Mouse (Mus musculus) layer of hippocampus, adult 18-20 months (tissue): Measurements from ENCODE around the gene Ralgps2. TPM values are rescaled to one million over a fixed set of nuclear protein-coding genes. Genes with fewer than 3 reads are reported as not detected.
A peak's percentile ranks its signal among the peaks of the same experiment; 100 is the strongest.

Source experiments
- DNase-seq, 2 experiments: peaks; one replicate each; pipeline ENCODE4 v3.0.0; 2022; ENCODE audit warnings: low spot score in 2 of 2
- total RNA-seq, 2 experiments: library from RNA; stranded (reverse); gene quantifications; 2 replicates each; pipeline ENCODE4 v1.2.3; 2021

The Ralgps2 gene
- total RNA-seq, 2 experiments from 2014 or later, result 64.3 to 72.6 TPM

DNA sequence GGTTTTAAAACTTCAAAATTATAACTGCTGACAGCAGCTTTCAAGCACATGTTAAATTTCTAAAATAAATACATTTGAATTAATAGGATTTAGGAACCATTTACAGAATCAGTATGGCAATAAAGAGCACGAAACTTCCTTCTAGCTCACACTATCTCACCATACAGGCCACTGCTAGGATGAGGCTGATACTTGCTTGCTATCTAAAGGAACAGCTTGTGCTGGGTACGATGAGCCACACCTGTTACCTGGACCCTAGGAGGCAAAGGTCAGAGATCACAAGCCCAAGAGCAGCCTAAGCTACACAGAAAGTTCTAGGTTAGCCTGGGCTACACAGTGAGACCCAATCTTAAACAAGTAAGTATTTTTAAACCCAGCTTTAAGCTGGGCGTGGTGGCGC, 30.2 kb downstream of the Ralgps2 start:
- DNase-seq, result no peak

DNA sequence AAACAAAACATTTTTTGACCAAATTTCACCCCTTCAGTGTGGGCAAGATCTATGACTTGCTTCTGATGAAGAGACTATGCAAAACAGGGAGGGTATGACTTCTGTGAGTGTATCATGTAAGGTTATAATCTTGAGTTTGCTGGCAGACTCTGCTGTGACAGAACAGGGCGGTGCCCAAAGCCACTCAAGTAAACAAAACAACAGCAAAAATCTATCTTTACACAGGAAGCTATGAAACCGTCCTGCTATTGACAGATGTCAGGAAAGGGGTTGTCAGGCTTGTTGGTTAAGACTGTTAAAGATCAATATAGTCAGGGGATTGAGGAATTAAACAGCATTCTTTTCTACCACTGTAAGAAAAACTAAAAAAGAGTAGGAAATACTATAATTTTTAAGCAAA, 33.8 kb downstream of the Ralgps2 start:
- DNase-seq, result no peak

DNA sequence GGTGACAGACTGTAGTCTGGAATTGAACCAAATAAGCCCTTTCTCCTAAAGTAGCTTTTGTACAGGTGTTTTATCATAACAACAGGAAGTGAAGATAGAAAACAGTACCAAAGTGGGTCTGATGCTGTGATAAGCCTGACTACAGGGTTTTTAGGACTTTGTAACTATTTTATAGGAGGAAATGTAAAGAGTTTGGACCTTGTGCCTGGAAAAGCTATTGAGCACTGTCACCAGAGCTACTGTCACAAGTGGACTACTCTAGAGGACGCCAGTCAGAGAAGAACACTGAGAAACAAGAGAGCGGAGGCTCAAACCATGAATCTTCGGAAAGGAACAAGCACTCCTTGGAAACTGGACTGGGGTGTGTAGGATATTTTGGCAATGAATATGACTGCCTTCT, 35.5 kb downstream of the Ralgps2 start:
- DNase-seq, result no peak

DNA sequence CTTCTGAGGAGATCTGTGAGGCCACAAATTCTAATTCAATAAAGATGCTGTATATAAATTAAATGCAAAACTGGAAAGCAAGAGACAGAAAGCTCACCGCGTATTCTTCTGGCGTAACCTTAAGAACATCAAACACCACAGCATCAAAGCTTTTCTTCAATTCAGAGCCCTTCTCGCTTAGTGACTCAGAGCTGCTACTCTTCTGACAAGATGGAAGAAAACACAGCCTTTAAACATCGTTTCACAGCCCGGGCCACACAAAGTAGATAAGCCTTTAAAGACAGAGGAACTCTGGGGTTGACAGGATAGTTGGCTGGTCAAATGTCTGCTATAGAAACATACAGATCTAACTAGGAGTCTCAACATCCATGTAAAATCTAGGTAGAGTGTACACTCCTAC, 37.7 kb downstream of the Ralgps2 start:
- no peak for DNase-seq

DNA sequence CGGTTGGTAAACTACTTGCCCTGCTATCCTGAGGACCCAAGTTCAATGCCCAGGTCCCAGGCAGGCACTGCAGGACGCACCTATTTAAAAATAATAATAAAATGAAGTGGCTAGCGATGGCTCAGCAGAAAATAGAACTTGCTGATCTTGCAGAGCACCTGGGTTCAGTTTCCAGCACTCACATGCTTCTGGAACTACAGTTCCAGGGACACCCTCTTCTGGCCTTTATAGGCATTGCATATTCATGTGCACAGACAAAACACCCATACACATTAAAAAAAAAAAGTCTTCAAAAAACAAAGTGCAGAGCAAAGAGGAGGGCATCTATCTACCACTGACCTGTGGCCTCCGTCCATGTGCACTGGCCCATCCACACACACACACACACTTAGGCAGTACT, 47.9 kb downstream of the Ralgps2 start:
- no peak for DNase-seq

DNA sequence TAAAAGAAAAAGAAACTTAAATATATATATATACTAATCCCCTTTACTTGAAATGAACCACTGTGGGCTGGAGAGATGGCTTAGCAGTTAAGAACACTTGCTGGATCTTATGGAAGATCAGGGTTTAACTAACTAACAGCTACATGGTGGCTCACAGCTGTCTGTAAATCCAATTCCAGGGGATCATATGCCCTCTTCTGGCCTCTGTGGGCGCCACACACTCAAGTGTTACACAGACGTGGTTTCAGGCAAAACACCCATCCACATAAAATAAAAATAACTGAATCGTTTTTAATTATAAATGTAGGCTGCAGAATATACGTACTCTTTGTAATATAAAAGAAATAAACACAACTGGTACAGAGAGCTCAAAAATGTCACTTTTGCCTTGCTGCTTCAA, 50.6 kb downstream of the Ralgps2 start:
- DNase-seq, result no peak

DNA sequence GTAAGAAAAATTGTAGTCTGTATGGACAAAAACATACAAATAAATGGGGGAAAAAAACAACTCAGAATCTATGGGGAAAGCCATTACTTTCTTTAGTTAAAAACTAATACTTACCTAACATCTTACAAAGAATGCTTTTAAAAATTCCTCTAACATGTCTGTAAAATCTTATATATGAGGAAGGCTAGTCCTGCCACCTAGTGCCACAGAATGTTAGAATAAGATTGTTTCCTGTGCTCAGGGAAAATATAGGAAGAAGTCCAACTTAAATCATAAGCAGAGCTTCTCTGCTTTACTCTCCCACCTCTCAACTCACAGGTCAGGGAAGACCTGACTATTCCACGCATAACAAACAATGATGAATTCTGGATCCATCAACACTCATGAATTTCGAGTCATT, 53.5 kb downstream of the Ralgps2 start:
- no peak for DNase-seq

DNA sequence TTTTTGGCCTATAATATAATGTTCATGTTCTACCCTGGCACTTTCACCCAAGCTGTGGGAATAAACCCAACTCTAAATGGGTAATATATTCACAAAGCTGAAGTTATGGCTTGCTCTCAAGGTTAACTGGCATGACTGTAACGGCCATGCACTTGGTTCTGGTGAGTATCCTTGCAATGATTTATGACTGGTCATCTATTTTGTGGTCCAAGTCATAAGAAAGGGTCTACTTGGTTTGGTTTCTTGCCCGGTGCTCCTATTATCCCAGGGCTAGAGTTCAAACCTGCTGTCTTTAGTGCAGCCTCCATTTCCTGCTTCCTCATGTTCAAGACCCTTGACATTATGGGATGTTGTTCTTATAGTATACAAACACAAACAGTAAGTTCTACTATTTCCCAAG, 54.6 kb downstream of the Ralgps2 start:
- no peak for DNase-seq

DNA sequence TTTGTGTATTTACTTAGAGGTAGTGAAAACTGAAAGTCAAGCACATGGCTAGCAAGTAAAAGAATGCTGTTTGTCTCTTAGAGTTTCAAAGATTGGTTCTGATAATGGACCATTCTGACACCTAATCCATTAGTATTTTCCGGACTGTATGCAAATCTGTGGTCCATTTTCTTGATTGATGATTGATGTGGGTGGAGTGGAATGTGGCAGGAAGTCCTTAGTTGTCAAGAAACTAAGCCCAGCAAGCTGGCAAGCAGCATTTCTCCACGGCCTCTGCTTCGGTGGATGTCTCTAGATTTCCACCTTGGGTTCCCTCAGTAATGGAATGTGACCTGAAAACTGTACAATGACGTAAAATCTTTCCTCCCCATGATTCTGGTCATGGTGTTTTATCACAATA, 68.8 kb downstream of the Ralgps2 start:
- DNase-seq, result no peak

DNA sequence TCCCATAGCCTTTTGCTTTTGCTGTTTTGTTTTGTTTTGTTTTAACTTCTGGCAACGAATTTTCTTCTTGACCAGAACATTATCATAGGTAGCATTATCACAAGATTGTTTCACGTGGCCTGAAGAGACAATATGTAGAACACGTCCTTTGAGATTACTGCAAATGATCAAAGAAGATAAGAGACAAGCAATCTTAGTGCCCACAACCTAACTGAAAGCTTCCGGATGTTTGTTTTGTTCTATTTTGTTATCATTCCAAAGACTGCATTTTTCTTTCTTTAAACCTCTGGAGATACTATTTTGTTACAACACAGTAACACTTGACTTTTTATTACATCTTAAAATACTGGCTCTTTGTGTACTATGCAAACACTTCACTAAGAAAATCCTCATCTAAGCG, 69.4 kb downstream of the Ralgps2 start:
- DNase-seq, result no peak

DNA sequence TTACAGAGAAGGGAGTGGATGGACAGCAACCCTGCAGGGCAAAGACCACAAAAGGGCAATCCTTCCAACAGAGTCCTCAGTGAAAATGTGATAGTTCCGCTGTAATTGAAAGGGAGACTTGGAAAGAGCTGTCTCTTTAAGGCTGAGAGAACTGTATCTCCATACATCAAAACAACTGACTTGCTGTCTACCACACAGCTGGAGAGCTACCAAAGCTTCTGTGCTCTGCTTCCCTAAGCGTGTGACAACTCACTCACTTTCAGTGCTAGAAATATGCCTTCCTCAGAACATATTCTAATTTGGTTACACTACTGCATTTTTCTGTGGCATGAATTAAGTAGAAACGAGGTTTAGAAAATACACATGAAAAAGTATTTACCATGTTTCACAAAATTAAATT, 75.2 kb downstream of the Ralgps2 start:
- no peak for DNase-seq

DNA sequence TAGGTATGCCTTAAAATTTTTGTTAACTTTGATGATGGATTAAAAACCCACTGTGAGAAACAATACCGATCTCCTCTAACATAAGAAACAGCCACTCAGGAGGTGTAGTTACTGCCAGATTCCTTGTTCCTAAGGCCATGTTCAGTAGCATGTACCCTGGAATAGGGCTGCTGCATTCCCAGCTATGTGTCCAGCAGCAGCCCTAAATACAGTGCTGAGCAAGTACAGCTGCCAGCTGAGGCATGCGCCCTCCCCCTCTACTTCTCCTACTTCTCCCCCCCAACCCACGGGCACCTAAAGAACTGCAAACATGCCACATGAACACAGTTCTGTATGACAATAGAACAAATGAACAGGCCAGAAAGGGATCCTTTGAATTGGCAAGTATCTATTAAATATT, 75.7 kb downstream of the Ralgps2 start:
- DNase-seq, result no peak

DNA sequence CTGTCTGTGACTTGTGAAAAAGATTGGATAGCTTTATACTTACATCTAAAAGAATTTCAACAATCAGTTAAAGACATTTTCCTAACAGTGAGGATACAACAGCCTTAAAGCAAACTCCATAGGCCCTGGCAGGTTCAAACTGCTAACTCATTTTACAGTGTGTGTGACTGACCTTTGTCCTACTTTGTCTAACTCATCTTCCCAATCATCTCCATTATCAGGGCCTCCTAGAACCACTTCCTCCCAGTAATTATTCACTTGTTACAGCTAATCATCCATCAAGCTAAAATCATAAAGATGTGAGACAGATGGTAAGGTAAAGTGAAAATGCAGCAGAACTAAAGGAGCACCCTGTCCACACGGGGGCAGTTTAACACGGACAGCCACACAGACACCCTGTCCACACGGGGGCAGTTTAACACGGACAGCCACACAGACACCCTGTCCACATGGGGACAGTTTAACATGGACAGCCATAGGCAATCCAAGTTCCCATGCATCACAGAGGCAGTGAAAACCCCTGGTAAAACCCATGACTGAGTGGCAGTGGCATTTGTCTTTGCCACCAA, 77.9 kb downstream of the Ralgps2 start:
- DNase-seq, result no peak

DNA sequence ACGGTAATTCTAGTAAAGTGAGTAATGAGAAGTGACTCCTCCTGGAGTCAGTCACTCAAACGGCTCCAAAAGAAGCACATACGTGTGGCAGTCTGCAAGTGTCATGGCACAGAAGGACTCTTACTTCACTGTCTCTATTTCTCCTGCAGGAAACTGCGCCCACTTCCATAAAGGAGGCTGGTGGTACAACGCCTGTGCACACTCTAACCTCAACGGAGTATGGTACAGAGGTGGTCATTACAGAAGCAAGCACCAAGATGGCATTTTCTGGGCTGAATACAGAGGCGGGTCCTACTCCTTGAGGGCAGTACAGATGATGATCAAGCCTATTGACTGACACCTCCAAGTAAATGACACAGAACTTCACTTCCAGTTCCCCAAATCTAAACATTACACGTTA, 79.2 kb downstream of the Ralgps2 start:
- DNase-seq, result no peak

DNA sequence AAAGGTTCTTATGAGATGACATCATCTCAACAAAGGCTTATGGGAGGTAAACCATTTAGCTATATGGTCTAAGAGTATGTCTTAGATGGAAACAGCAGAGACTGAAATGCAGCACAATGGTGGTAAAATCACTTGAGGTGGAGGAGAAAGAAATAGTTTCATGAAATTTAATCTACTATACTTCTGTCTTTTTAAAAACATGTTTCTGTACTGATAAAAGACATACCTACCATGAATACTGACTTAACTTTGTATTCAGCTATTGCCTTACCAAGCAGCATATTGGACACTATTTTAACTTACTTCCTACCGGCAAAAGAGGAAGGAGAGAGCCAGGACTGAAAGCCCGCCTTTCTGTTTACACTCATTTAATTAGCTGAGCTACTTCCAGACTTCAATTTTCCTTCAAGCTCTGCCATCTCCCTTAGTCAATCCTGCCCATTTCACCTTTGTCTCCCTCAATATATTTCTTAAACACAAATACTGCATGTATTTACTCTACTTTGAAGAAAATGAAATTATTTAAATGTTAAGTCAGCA, 79.6 kb downstream of the Ralgps2 start:
- no peak for DNase-seq

DNA sequence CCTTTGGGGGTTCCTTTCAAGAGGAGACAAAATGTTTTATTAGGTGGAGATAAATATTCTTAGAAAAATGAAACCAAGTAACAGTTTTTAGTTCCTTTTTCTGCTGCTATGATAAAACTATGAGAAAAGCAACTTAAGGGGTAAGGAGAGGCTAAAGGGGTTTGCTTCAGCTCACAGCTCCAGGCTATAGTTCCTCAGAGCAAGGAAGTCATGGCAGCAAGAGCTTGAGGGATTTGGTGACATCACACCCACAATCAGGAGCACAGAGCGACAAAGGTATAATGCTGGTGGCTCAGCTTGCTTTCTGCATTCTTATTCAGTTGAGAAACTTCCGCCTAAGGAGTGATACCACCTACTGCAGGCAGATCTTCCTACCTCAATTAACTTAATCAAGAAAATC, 80.3 kb downstream of the Ralgps2 start:
- no peak for DNase-seq

DNA sequence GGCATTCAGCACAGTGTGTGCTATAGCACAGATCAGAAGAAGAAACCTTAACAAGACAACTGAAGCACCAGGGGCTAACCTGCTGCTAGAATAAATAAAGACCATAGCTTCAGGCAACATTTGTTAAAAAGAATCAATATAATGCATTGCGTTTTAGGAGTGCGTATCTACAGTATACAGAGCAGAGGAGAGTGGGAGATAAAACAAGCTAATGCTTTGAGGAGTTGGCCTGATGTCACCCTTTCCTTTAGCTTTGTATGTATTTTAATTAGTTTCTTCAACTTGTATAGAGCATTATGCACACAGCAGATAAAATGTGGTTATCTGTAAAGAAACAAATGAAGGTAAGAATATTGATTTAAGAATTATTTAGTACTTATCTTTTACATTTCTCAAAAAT, 82.8 kb downstream of the Ralgps2 start:
- DNase-seq, result no peak

DNA sequence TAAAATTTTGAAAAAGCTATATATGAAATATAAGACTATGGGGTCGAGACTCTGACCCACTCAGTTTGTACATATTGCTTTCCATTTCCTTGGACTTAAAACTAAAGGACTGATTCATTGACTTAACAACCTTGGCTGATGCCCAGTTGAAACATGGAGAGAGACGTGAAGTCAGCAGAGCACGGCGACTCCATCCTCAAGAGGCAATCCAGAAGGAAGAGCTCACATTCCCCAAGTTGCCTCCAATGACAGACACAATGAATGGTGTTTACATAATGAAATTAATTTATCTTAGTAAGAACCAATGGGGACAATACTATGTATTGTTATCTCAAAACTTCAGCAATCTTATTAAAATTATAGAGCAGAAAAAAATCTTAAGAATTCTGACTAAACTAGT, 84.9 kb downstream of the Ralgps2 start:
- DNase-seq, result no peak

DNA sequence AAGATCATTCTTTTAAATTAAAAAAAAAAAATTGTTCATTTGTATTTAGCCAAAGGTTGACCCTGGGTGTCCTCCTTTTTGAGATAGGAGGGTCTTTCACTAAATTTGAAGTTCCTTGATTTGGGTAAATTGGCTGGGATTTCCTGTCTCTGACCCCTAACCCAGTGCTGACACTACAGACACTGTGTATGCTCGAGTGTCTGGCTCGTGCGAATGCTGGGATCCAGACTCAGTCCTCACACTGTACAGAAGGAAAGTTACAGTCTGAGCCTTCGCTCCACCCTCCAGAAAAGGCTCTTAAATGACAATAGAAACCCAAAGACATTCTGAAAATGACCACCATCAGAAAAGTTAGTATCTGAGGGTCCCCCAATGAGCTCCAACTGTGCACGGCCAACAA, 86.6 kb downstream of the Ralgps2 start:
- no peak for DNase-seq

DNA sequence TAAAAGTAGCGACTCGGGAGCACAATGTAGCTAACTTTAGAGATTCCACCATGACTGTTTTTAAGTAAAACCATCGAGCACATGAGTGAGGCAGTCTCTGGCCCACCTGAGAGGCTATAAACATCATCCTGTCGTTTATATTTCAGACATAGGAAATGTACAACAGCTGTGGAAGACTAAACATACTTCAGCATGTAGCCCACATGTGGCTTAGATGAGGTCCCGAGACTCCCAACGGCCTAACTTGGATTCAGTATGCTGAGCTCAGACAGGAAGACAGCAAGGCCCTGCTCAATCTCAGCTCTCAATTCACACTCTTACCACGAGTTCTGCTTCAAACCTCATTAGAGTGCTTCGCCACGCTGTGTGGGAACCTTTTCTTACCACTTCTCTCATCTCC, 87.0 kb downstream of the Ralgps2 start:
- no peak for DNase-seq

DNA sequence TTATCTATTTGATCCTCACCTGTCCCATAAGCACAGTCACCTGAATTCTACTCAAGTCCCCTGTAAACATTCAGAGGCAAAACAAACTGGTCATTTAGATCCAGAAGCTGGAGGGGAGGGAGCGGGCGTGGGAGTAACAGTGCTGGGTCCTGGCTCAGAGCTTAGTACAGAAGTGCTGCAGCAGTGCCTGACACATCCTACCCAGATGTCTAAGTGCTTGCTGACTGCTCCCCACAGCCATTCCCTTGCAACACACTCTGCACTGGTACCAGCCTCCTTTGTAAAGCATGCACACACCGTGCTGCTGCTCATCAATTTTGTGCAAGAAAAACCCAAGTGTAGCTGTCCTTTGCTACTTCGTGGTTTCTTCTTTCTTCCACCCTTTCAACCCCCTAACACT, 92.3 kb downstream of the Ralgps2 start:
- no peak for DNase-seq

DNA sequence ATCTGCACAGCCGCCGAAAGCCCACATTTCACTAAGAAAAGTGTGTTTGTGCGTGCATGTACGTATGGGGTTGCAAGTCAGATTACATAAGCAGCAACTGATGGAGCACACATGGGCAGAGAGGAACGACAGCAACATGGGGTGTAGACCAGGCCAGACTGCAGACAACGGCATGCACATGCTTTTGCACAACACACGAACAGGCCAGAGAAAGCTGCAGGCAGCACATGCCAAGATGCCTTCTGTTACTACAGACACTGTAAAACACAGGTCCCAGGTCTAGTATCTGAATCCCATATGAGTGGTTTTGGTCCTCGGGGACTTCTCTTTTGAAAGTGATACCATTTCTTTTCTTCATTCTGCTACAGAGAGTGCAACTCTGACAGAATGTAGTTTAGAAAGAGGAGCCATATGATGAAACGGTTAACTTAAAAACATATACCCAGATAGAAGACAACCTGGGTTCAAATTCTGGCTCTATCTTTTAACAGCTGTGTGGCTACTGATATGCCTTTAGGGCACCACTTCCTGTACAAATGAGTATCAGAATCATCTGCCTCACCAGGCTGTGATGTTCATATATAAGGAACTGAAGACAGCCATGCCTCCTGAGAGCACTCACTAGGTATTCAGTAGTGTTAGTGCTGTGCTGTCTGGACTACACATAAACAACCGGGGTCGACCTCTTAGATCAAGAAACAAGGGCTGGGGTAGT, 97.6 kb downstream of the Ralgps2 start:
- DNase-seq, result peak in 1 of 2 experiments; percentile 44

DNA sequence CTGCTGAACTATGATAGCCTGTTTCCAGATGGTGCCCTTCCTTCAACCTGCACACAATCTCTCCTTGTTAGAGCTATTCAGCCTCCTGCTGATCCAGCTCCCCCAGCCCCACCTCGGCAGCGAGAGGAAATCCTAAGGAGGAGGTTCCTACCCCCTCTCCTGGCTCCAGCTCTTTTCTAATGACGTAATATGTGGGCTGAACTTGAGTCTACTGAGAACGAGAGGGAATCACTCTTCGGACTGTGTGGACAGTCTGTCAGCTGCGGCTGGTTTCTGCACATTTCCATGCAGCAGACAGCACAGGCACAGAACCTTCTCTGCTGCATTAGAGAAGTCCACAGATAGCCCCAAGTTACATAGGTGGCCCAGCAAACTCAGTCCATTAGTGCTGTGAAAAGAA, 100.7 kb downstream of the Ralgps2 start:
- DNase-seq, result peak in 1 of 2 experiments; percentile 31
